Mouse (Mus musculus): ENCODE measurements around the gene Ski.

GRCm38 (mm10) chr4:155227986-155228385 is 5.6 kb upstream of the Ski start:
- TF ChIP-seq POLR2A (IDR thresholded peaks at IDR 0.05; ENCODE audit: low read depth, low read length) (no peak), CTCF (IDR thresholded peaks at IDR 0.05; ENCODE audit: extremely low read depth, insufficient read depth, insufficient read length, insufficient replicate concordance) (no peak)
